Mouse (Mus musculus) erythroblast, embryonic 14.5 days (primary cell): Measurements from ENCODE around the gene Tcte2.

Source experiments
- GATA1 ChIP-seq: IDR thresholded peaks from 2 replicates; pipeline ENCODE4 v1.6.1; 2012; ENCODE audit warnings: low read length, inconsistent platforms, mixed read lengths
- TAL1 ChIP-seq: IDR thresholded peaks from 3 replicates; pipeline ENCODE4 v1.6.1; 2012; ENCODE audit warnings: low read length, inconsistent platforms, mixed read lengths

DNA sequence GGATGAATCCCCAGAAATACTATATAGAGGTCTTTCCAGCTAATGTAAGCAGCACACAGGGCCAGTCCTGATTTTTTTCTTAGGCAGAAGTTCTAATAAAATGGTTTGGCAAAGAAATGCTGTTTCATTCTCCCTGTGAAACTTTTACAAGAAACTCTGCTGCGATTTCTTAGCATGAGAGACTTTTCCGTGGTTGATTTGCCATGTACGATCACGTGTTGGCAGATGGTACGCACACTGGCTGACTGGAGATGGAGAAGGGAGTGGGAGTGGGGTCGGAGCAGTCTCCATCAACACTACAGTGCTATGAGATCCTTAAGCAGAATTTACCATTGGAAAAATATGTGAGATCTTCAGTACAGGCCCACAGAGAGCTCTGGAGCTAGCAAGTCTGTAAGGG is 17.4 kb downstream of the Tcte2 start:
- TF ChIP-seq TAL1 (no peak), GATA1 (no peak)
